Mouse (Mus musculus) left cerebral cortex, postnatal 4 days (tissue): Measurements from ENCODE around the gene Klrb1c. TPM values are rescaled to one million over a fixed set of nuclear protein-coding genes. Genes with fewer than 3 reads are reported as not detected.
"Not testable (repeated sequence)": the region's sequence is repeated elsewhere in the genome, so short reads cannot be mapped to it uniquely, and the experiment has no call there.

Experiments
- DNase-seq: peaks from one replicate; pipeline ENCODE4 v3.0.0-alpha.2; 2022
- intact Hi-C: fragments of 180-260 bp; cut with DNase I; formaldehyde crosslinking; loops from one replicate; pipeline ENCODE4 v1.15.1; 2025
- total RNA-seq, 2 experiments: library from RNA; stranded (reverse); gene quantifications; 2 replicates each; pipeline ENCODE4 v1.2.3; 2021

The Klrb1c gene
- total RNA-seq, 2 experiments from 2014 or later = not detected

GRCm38 (mm10) chr6:128760016-128760415, 29.0 kb downstream of the Klrb1c start:
- intact Hi-C loops = loop anchor here (2.0 kb wide), 1 partner anchor 39 kb away; no protein-coding TSS in a partner anchor
- peak; percentile 90 for DNase-seq

GRCm38 (mm10) chr6:128759221-128759950, 29.6 kb downstream of the Klrb1c start:
- intact Hi-C loops = no loop called here
- DNase-seq = no peak

GRCm38 (mm10) chr6:128755402-128755763, 33.6 kb downstream of the Klrb1c start:
- intact Hi-C loops, DNase-seq: not testable (repeated sequence)

GRCm38 (mm10) chr6:128754748-128755401, 34.1 kb downstream of the Klrb1c start:
- intact Hi-C loops = loop anchor here (5.0 kb wide), 1 partner anchor 123 kb away; no protein-coding TSS in a partner anchor
- DNase-seq = not testable (repeated sequence)

DNA sequence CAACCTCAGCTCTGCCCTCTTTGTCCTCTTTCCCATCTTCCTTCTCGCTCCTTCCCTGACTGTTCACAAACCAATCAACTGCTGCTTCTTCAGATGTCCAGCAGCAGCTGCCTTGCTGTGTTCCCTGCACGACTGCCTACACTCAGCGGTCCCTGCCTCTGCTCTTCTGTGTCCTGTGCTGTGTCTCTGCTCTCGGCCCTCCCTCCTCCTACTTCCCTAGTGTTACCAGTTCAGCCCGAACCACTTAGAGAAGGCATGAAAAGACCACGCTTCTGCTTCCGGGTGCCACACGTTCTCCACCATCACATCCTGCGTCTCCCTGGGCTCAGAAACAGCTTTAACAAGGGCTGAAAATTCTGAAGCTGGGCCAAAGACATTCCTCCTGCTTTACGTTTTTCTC, 34.8 kb downstream of the Klrb1c start:
- DNase-seq = not testable (repeated sequence)
- intact Hi-C loops = loop anchor here (5.0 kb wide), 1 partner anchor 122 kb away; no protein-coding TSS in a partner anchor

DNA sequence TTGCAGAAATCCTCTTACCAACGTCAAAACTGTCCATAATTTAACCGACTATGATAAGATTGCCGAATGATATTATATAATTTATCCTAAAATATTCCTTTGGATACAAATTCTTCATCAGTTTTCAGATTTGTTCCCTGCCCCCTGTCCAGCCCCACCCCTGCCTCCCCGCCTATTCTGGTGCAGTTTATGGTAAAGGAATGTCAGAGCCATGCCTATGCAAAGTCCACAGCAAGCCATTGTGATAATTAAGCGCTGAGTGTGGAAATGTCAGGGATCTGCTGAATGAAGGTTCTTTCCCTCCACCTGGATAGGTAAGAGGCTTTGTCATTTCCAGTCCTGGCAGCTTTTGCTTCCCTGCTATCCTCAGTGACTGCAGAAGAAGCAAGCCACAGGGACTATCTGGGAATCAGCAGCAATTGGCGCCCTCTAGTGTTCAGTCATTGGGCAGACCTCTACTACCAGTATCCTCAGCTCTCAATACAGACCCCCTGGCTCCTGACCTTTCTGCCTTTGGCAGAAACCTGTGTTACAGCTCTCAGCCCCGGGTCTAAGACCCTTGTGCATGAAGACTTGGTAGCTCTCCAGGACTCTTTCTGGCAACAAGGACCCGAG, 35.3 kb downstream of the Klrb1c start:
- peak; percentile 84 for DNase-seq
- intact Hi-C loops = loop anchor here (1.0 to 5.0 kb wide), 2 partner anchors 121 to 149 kb away; no protein-coding TSS in a partner anchor

GRCm38 (mm10) chr6:128747006-128747405, 42.0 kb downstream of the Klrb1c start:
- DNase-seq, intact Hi-C loops: not testable (repeated sequence)

DNA sequence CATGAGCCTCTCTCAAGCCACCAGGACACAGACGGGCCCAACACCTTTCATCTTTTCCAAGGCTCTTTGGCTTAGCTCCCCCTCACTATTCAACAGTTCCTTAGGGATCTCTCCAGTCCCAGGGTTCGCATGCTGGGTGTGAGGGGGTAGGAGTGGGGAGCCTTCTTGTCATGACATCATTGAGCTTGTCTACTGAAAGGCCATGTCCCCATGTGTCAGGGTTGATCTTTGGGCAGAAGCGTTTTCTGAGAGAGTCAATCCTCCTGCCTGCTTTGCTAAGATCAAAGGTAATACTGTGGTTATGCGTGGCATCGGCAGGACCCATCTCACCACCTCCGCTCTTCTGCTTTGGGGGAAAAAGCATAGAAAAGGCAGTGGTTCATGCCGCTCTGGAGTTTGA, 51.6 kb downstream of the Klrb1c start:
- intact Hi-C loops = no loop called here
- DNase-seq = no peak

GRCm38 (mm10) chr6:128736100-128736499, 52.9 kb downstream of the Klrb1c start:
- no peak for DNase-seq
- intact Hi-C loops = no loop called here

- intact Hi-C loops = no loop called here
- no peak for DNase-seq
Observed at GRCm38 (mm10) chr6:128734896-128735295, 54.1 kb downstream of the Klrb1c start.

- DNase-seq = no peak
- intact Hi-C loops = no loop called here
Observed at GRCm38 (mm10) chr6:128733908-128734679, 54.9 kb downstream of the Klrb1c start.

DNA sequence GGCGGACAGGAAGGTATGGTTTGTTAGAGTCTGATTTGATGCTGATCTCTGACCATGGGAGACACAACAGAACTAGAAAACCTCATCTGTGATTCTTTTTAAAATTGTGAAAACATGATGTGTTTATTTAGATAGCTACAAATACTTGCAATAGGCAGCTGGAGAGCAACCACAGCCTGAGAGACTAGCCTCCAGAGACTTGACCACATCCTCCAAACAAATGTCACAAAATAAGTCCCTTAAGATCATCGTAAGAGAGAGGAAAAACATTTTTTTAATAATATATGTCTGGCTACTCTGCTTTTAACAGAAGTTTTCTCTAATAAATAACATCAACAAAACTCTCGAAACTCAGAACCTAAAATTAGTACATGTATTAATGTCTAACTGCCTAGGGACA, 57.0 kb downstream of the Klrb1c start:
- intact Hi-C loops = no loop called here
- DNase-seq = no peak

Other genes with a start within 250 kb of the Klrb1c start
- gene A2ml1, start 207.6 kb downstream of the Klrb1c start, total RNA-seq = 1 to 10 TPM; 7.8 to 8.7 TPM
- gene Klrb1a, start 165.7 kb downstream of the Klrb1c start, total RNA-seq = not detected
- not detected for gene Clec2h, start 126.8 kb downstream of the Klrb1c start, total RNA-seq
- 1 to 10 TPM; 3.9 to 5.0 TPM for gene Klrb1, start 66.2 kb downstream of the Klrb1c start, total RNA-seq
- not detected for gene Gm44511, start 37.1 kb upstream of the Klrb1c start, total RNA-seq
- gene Klrb1b, start 37.1 kb upstream of the Klrb1c start, total RNA-seq = not detected
- not detected for gene Clec2i, start 98.4 kb upstream of the Klrb1c start, total RNA-seq
- gene BC035044, start 101.9 kb upstream of the Klrb1c start, total RNA-seq = 1 to 10 TPM in 1 of 2 experiments, under 1 TPM in 1; 0.64 to 1.0 TPM
- gene Clec2g, start 145.2 kb upstream of the Klrb1c start, total RNA-seq = not detected